Mouse (Mus musculus): ENCODE results near the gene Ltbr.
"Not testable (repeated sequence)": the region's sequence is repeated elsewhere in the genome, so short reads cannot be mapped to it uniquely, and the experiment has no call there.

Ltbr gene

DNA sequence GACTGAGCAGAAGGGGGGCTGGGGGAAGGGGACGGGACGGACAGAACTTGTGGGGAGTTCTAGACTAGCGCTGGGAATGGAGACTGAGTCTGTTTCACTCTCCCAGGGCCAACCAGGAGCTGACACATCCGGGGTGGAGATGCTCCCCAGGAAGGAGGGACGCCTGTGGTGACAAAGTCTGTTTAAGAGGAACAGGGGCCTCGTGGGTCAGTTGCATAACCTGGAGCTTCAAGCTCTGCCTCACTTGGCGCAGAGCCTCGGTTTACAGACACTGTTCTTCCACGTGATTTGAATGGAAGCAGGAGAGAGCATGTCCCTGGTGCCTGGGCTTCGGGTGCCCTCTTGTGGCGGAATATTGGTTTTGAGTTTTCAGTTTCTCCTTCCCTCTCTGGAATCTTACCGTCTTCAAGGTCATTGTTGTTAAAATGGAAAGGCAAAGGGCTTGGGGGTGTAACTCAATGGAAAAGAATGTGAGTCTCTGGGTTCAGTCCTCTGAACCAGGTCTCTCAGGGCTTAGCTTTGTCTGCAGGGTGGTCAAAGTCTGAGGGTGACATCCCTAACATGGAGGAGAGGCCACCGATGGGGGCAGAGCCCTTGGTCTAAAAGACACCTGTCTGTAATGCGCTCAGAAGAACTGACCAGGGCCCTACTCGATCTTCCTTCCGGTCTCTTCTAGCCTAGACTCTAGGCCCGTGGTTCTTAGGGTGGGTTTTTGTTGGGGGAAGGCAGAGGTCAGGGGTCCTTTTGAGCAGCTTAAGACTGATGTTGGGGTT, 42.0 kb downstream of the Ltbr start:
- DNase-seq (ENCODE audit: low spot score in 2 of 2) = peak; percentile 81 to 88

DNA sequence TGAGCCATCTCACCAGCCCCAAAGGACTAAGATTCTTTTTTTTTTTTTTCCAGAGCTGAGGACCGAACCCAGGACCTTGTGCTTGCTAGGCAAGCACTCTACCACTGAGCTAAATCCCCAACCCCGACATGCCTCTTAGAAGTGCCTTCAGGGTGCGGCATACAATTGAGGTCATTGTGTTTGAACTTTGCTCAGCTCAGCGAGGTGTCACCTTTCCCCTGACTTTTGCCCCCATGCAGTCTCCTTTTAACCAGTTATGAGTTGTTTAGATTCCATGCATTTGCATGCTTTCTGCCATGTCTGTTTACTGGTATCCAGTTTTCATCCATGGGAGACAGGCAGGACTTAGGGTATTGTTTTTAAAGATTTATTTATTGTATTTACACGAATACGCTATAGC, 44.9 kb downstream of the Ltbr start:
- DNase-seq (ENCODE audit: low spot score in 2 of 2) = no peak

DNA sequence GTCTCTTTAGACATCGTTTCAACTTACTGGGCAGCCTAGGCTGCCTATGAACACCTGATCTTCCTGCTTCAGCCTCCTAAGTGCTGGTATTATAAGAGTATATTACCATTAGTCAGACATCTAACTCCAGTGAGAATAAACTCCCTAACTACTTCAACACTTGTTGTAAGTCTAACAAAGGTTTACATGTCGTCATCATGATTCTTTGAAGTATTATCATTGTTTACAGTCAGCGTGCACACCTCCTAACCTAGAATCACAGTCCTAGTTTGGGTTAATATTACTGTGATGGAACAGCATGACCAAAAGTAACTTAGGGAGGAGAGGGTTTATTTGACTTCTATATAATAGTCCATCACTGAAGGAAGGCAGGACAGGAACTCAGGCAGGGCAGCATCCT, 46.2 kb downstream of the Ltbr start:
- no peak for DNase-seq (ENCODE audit: low spot score in 2 of 2)

DNA sequence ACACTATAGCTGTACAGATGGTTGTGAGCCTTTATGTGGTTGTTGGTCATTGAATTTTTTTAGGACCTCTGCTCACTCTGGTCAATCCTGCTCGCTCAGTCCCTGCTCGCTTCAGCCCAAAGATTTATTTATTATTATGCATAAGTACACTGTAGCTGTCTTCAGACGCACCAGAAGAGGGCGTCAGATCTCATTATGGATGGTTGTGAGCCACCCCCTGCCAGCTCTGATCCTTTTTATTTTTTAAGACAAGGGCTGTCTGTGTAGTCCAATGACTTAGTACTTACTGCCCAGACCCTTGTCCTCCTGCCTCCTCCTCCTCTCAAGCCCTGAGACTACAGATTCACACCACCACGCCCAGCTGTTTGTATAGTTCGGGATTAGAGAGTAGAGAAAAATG, 47.1 kb downstream of the Ltbr start:
- DNase-seq (ENCODE audit: low spot score in 2 of 2) = not testable (repeated sequence)

DNA sequence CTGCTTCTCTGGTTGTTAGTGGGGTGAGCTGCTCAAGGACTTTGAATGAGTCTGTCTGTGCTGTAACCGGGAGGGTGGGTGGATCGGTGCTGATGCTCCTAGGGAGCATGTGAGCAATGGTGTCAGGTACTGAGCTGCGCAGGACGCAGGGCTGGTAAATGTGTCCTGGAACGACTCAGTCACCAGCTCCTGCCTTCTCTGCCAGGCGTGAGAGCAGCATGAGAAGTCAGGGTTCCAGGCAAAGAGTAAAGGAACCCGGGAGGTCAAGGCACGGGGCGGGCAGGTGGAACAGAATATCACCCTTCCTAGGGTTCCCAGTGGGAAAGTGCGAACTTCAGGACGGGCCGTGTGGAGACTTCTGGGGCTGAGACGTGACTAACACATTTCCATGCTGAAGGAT, 47.6 kb downstream of the Ltbr start:
- no peak for DNase-seq (ENCODE audit: low spot score in 2 of 2)

DNA sequence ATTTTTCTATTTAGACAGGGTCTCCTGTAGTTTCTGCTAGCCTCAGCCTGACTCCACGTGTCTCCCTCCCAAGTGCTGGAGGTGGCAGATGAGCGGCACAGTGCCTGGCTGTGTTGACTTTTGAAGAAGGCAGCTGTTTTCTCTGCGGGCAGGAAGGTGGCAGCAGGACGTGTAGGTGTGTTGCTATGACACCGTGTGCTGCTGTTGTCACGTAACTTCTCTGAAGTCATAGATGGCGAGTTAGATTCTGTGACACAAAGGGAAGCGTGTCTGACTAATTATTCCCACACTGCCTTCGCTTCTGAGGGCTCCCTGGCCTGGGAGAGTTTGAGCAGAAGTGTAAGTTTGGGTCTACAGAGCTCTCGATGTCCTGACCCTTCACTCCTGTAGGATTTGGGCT, 48.4 kb downstream of the Ltbr start:
- DNase-seq (ENCODE audit: low spot score in 2 of 2) = no peak

DNA sequence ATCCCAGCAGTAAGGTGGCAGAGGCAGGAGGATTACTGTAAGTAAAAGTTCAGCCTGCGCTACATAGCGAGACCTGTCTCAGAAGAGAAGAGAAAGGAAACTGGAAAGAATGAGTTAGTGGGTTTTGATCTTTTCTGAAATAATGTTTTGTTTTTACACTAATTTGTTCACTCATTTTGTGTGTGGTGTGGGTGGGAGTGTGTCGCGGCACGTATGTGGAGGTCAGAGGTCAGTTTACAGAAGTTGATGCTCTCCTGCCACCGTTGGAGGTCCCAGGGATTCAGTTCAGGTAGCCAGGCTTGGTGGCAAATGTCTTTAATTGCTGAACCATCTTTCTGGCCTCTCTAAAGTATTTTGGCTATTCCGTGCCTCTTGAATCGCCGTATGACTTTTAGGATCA, 49.5 kb downstream of the Ltbr start:
- DNase-seq (ENCODE audit: low spot score in 2 of 2) = no peak

DNA sequence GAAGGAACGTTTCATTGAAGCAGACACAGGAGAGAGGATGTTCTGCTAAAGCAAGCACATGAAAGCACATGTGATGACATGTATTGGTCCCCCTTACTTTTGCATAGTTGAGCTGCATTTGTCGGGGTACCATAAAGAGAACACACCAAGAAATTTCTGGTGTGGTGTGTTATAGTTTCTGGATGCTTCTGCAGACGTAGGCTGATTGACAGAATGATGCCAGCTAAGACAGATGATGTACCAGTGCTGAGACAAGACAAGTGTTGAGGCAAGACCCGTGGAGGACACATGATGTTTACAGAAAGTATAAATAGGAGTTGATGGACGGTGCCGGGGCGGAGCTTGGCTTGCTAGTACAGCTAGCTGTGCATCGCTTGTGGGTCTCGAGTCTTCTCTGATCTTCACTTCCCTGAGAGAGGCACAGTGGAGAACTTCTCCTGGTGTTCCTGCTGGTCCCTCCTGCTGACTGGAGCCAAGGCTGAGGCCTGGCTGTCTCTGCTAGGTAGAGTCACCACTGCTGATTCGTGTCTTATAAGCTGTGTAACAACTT, 53.6 kb downstream of the Ltbr start:
- DNase-seq (ENCODE audit: low spot score in 2 of 2) = no peak

Data from spleen, postnatal 4 days (tissue).